Mouse (Mus musculus) myocyte (in vitro differentiated cells): Measurements from ENCODE around the gene Nexn. TPM values are rescaled to one million over a fixed set of nuclear protein-coding genes. Genes with fewer than 3 reads are reported as not detected.

Experiments
- H3K27me3 ChIP-seq: one replicate; pipeline ENCODE4 v1.6.1; 2011; ENCODE audit not compliant: control insufficient read depth, insufficient read depth, insufficient read length
- H3K36me3 ChIP-seq: one replicate; pipeline ENCODE4 v1.6.1; 2011; ENCODE audit not compliant: control insufficient read depth, insufficient read depth
- H3K4me2 ChIP-seq: one replicate; pipeline ENCODE4 v1.6.1; 2011; ENCODE audit warnings: low read depth, control low read depth
- H3K4me3 ChIP-seq: one replicate; pipeline ENCODE4 v1.5.1; 2011; ENCODE audit warnings: mild to moderate bottlenecking, control low read depth, moderate library complexity
- H3K79me2 ChIP-seq: one replicate; pipeline ENCODE4 v1.6.1; 2011; ENCODE audit not compliant: control insufficient read depth, insufficient read depth
- H3ac ChIP-seq: one replicate; pipeline ENCODE4 v1.6.1; 2011; ENCODE audit not compliant: control insufficient read depth, insufficient read length
- CEBPB ChIP-seq: IDR thresholded peaks from 2 replicates; pipeline ENCODE4 v1.6.1; 2011; ENCODE audit warnings: mild to moderate bottlenecking, moderate library complexity; ENCODE audit not compliant: poor library complexity, insufficient read depth, severe bottlenecking
- E2F4 ChIP-seq: IDR thresholded peaks from one replicate; pipeline ENCODE4 v1.6.1; 2011; ENCODE audit warnings: mild to moderate bottlenecking, control low read depth, moderate library complexity; ENCODE audit not compliant: insufficient read depth
- MAX ChIP-seq: IDR thresholded peaks from one replicate; pipeline ENCODE4 v1.6.1; 2011; ENCODE audit warnings: low read depth, mild to moderate bottlenecking, control low read depth
- MYOD1 ChIP-seq, 3 experiments: IDR thresholded peaks; one replicate each; pipeline ENCODE4 v1.6.1; 2011; ENCODE audit warnings: control low read depth in 2 of 3, low read depth in 2 of 3, mild to moderate bottlenecking in 2 of 3, moderate library complexity in 1 of 3; ENCODE audit not compliant: insufficient read length in 2 of 3, control insufficient read depth in 1 of 3
- MYOG ChIP-seq, 3 experiments: IDR thresholded peaks; one replicate each; pipeline ENCODE4 v1.6.1; 2011; ENCODE audit warnings: control low read depth in 2 of 3, low read depth in 2 of 3, mild to moderate bottlenecking in 2 of 3; ENCODE audit not compliant: insufficient read length in 2 of 3, control insufficient read depth in 1 of 3, insufficient read depth in 1 of 3
- POLR2A ChIP-seq: IDR thresholded peaks from one replicate; pipeline ENCODE4 v1.6.1; 2011; ENCODE audit warnings: low read depth, mild to moderate bottlenecking, control low read depth, moderate library complexity; ENCODE audit not compliant: insufficient read length
- POLR2AphosphoS2 ChIP-seq: IDR thresholded peaks from one replicate; pipeline ENCODE4 v1.6.1; 2011; ENCODE audit warnings: low read depth, control low read depth; ENCODE audit not compliant: insufficient read length
- REST ChIP-seq: IDR thresholded peaks from one replicate; pipeline ENCODE4 v1.6.1; 2011; ENCODE audit warnings: mild to moderate bottlenecking, control low read depth, moderate library complexity; ENCODE audit not compliant: insufficient read depth, insufficient read length
- SRF ChIP-seq: IDR thresholded peaks from one replicate; pipeline ENCODE4 v1.6.1; 2011; ENCODE audit warnings: low read depth; ENCODE audit not compliant: control insufficient read depth, insufficient read length
- TCF12 ChIP-seq: IDR thresholded peaks from one replicate; pipeline ENCODE4 v1.6.1; 2011; ENCODE audit warnings: mild to moderate bottlenecking, control low read depth; ENCODE audit not compliant: poor library complexity, insufficient read depth, severe bottlenecking
- TCF3 ChIP-seq: IDR thresholded peaks from one replicate; pipeline ENCODE4 v1.6.1; 2011; ENCODE audit warnings: low read depth, control low read depth; ENCODE audit not compliant: insufficient read length
- USF1 ChIP-seq: IDR thresholded peaks from one replicate; pipeline ENCODE4 v1.6.1; 2011; ENCODE audit warnings: low read depth, mild to moderate bottlenecking, control low read depth, moderate library complexity
- polyA plus RNA-seq: library from polyadenylated mRNA; unstranded; fragments of >200 nt; fragmentation: generic; extraction: Trizol; gene quantifications from one replicate; pipeline ENCODE4 v1.2.1, GENCODE M21; 2012; ENCODE audit warnings: missing spikeins

Nexn gene
- polyA plus RNA-seq, 1 experiment: 24.9 TPM

DNA sequence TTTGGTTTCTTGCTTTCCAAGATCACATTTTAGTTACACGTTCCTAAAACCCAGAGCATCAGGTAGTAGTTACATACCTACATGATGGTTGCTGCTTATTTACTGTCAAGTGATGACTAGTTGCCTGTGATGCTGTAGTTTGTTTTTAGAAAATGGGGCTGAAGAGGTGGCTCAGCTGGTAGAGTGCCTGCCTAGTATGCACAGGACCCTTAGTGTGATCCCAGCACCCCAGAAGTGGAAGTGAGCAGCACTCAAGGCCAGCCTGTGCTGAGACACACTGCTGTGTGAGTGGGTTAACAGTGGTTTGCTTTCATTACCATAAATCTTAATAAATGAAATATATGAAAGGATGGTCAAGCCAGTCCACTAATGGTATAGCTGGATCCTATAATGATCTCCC lies 26.6 kb downstream of the Nexn start:
- peaks cover 78% of the 10 kb centered on the region for H3K36me3 ChIP-seq
- H3K79me2 ChIP-seq: no peaks in the 10 kb centered on the region
- no peak overlapping the region for H3K4me3 ChIP-seq
- H3ac ChIP-seq: no peak overlapping the region
- TF ChIP-seq SRF (no peak), POLR2AphosphoS2 (peak; percentile 72), TCF3 (no peak), E2F4 (no peak), POLR2A (no peak), MAX (no peak), CEBPB (no peak), MYOG (IDR thresholded peaks at IDR 0.05; ENCODE audit: control insufficient read depth in 1 of 3, insufficient read depth in 1 of 3, insufficient read length in 2 of 3, low read depth in 2 of 3) (no peak), TCF12 (no peak)
- no peaks in the 10 kb centered on the region for H3K27me3 ChIP-seq
- no peak overlapping the region for H3K4me2 ChIP-seq

GRCm38 (mm10) chr3:152238836-152239235 lies 27.3 kb downstream of the Nexn start:
- Histone ChIP-seq H3K79me2 (no peaks in the 10 kb centered on the region), H3ac (no peak overlapping the region), H3K36me3 (peaks cover 85% of the 10 kb centered on the region), H3K4me2 (no peak overlapping the region), H3K4me3 (no peak overlapping the region), H3K27me3 (no peaks in the 10 kb centered on the region)
- TF ChIP-seq REST: no peak
- no peak for TF ChIP-seq USF1
- no peak for TF ChIP-seq TCF3
- TF ChIP-seq SRF: no peak
- TF ChIP-seq POLR2AphosphoS2: no peak
- no peak for TF ChIP-seq E2F4
- TF ChIP-seq MAX: no peak
- TF ChIP-seq CEBPB: no peak
- TF ChIP-seq POLR2A: no peak
- no peak for TF ChIP-seq MYOG (IDR thresholded peaks at IDR 0.05; ENCODE audit: control insufficient read depth in 1 of 3, insufficient read depth in 1 of 3, insufficient read length in 2 of 3, low read depth in 2 of 3)
- TF ChIP-seq TCF12: no peak
- TF ChIP-seq MYOD1 (IDR thresholded peaks at IDR 0.05; ENCODE audit: control insufficient read depth in 1 of 3, insufficient read length in 2 of 3, low read depth in 2 of 3): no peak

DNA sequence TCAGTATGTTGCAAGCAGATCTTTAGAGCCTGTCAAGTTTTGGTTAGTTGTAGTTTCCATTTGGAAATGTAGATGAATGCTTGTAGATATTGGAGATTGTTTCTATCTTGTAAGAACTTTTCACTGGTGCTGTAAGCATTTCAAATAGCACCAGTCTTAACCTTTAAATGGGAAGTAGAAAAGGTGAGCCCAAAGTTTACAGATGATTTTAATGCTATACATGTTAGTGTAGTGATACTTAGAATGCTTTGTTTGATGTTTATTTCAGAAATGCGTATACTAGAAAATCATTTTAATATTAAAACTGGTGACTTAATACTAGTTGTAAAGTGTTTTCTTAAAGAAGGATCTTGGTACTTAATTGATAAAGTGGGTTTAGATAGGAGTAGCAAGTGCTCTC lies 30.3 kb downstream of the Nexn start:
- Histone ChIP-seq H3K36me3 (peaks cover 86% of the 10 kb centered on the region), H3ac (no peak overlapping the region), H3K4me2 (no peak overlapping the region), H3K79me2 (no peaks in the 10 kb centered on the region), H3K4me3 (no peak overlapping the region), H3K27me3 (no peaks in the 10 kb centered on the region)
- TF ChIP-seq MYOG (IDR thresholded peaks at IDR 0.05; ENCODE audit: control insufficient read depth in 1 of 3, insufficient read depth in 1 of 3, insufficient read length in 2 of 3, low read depth in 2 of 3): no peak
- no peak for TF ChIP-seq TCF3
- no peak for TF ChIP-seq TCF12
- no peak for TF ChIP-seq E2F4
- no peak for TF ChIP-seq REST
- TF ChIP-seq CEBPB: no peak

DNA sequence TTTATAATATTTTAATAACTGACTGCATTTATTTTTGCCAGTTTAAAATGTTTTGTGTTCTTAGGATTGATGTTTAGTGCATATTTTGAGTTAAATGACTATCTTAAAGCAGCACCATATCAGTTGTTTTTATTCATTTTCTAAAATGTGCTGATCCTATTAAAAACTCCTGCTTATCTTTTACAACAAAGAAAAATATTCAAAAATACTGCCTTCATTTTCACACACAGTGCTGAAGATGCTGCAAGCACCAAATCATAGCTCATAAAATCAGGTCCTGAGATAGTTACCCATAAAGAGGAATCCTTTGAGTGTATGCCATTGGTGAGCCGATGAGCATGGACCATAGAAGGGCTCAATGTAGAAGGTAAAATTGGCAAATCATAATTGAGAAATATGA lies 30.9 kb downstream of the Nexn start:
- no peak for TF ChIP-seq SRF
- TF ChIP-seq E2F4: no peak
- no peak for TF ChIP-seq MAX
- TF ChIP-seq POLR2AphosphoS2: no peak
- no peak for TF ChIP-seq TCF3
- TF ChIP-seq USF1: no peak
- no peak for TF ChIP-seq MYOG (IDR thresholded peaks at IDR 0.05; ENCODE audit: control insufficient read depth in 1 of 3, insufficient read depth in 1 of 3, insufficient read length in 2 of 3, low read depth in 2 of 3)
- TF ChIP-seq TCF12: no peak
- no peak for TF ChIP-seq REST
- TF ChIP-seq POLR2A: no peak
- TF ChIP-seq MYOD1 (IDR thresholded peaks at IDR 0.05; ENCODE audit: control insufficient read depth in 1 of 3, insufficient read length in 2 of 3, low read depth in 2 of 3): no peak
- TF ChIP-seq CEBPB: no peak
- Histone ChIP-seq H3K4me3 (no peak overlapping the region), H3K79me2 (peaks cover 5% of the 10 kb centered on the region), H3K36me3 (peaks cover 86% of the 10 kb centered on the region), H3K4me2 (no peak overlapping the region), H3K27me3 (no peaks in the 10 kb centered on the region), H3ac (no peak overlapping the region)

DNA sequence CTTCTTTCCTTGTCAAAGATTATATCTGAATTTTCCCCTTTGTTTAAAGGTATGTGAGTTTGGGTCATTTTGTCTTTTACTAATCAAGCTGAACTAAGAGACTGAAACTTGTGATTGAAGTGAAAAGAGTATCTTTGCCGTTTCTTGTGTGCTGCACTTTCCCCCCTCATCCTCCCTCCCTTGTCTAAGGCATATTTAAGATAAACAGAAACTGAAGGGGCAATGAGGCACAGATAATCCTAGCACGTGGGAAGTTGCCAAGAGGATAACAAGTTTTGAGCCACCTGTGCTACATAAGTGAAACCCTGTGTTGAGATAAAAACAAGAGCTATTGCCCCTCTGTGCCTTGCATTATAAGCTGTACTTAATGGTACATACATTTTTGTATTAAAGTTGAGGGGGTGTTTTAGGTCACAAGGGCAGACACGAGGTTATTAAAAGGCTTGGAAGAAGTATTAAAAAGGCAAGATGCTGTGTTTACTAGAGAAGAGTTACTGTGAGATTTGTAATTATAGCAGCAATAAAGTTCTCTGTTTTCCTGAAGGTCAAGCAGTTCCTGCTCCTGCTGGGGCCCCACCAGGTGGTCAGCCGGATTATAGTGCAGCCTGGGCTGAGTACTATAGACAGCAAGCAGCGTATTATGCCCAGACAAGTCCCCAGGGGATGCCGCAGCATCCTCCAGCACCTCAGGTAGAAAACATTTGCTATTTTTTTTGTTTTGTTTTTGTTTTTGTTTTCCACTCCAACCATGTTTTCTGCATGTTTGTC lies 34.6 kb downstream of the Nexn start:
- Histone ChIP-seq H3K36me3 (peaks cover 91% of the 10 kb centered on the region), H3K79me2 (peaks cover 5% of the 10 kb centered on the region), H3K27me3 (no peaks in the 10 kb centered on the region), H3ac (no peak overlapping the region), H3K4me2 (no peak overlapping the region), H3K4me3 (no peak overlapping the region)
- TF ChIP-seq SRF: no peak
